Mouse (Mus musculus) intestine, embryonic 16.5 days (tissue): ENCODE measurements around the gene Ckm. TPM values are rescaled to one million over a fixed set of nuclear protein-coding genes. Genes with fewer than 3 reads are reported as not detected.

Source experiments
- ATAC-seq: fragments of 200-750 bp; cut with Nextera tagmentation; 2 replicates; pipeline ENCODE4 v1.8.0; 2017; ENCODE audit warnings: moderate TSS enrichment, moderate library complexity
- H3K27ac ChIP-seq: fragments of 300-500 bp; sonication (generic); 2 replicates; pipeline ENCODE4 v1.5.1; 2014; ENCODE audit warnings: mild to moderate bottlenecking, low read length
- H3K27me3 ChIP-seq: fragments of 300-500 bp; sonication (generic); replicated peaks from 2 replicates; pipeline ENCODE4 v1.6.1; 2014; ENCODE audit warnings: low read length, control low read depth, mixed read lengths; ENCODE audit not compliant: control insufficient read depth, insufficient read depth
- H3K36me3 ChIP-seq: fragments of 300-500 bp; sonication (generic); 2 replicates; pipeline ENCODE4 v1.6.1; 2014; ENCODE audit warnings: low read length, control low read depth; ENCODE audit not compliant: control insufficient read depth, insufficient read depth
- H3K4me1 ChIP-seq: fragments of 300-500 bp; sonication (generic); 2 replicates; pipeline ENCODE4 v1.6.1; 2014; ENCODE audit warnings: low read length, control low read depth, mixed read lengths; ENCODE audit not compliant: control insufficient read depth, insufficient read depth
- H3K4me2 ChIP-seq: fragments of 300-500 bp; sonication (generic); 2 replicates; pipeline ENCODE4 v1.6.1; 2014; ENCODE audit warnings: low read depth, low read length, control low read depth
- H3K4me3 ChIP-seq: fragments of 300-500 bp; sonication (generic); 2 replicates; pipeline ENCODE4 v1.5.1; 2014; ENCODE audit warnings: mild to moderate bottlenecking, low read length
- H3K9ac ChIP-seq: fragments of 300-500 bp; sonication (generic); 2 replicates; pipeline ENCODE4 v1.6.1; 2014; ENCODE audit warnings: low read depth, low read length
- H3K9me3 ChIP-seq: fragments of 300-500 bp; sonication (generic); 2 replicates; pipeline ENCODE4 v1.6.1; 2016; ENCODE audit warnings: low read length, control low read depth; ENCODE audit not compliant: control insufficient read depth
- WGBS: fragments of 180-500 bp; shearing (Covaris S2); extraction: QIAGEN DNeasy Blood & Tissue Kit; methylation state at CpG from one replicate; pipeline ENCODE4 v1.1.7; 2014; 5-methylcytosine and 5-hydroxymethylcytosine counted together
- polyA plus RNA-seq: library from polyadenylated mRNA; unstranded; fragments of >200 nt; fragmentation: Nextera tagmentation; extraction: Ambion mirVana; gene quantifications from 2 replicates; pipeline ENCODE4 v1.2.1, GENCODE M21; 2015

The Ckm gene
- polyA plus RNA-seq, 1 experiment from 2014 or later, result 15.3 TPM

GRCm38 (mm10) chr7:19381377-19382165 is 23.0 kb upstream of the Ckm start, which contains the start of gene Ercc2:
Ercc2 (plus strand) TSS chr7:19382010.
- Histone ChIP-seq H3K36me3 (peaks cover 18% of the 10 kb centered on the region), H3K4me3 (peak within 1 kb of the TSS; percentile 73), H3K4me1 (peaks cover 11% of the 10 kb centered on the region), H3K9me3 (no peaks in the 10 kb centered on the region), H3K4me2 (peak within 1 kb of the TSS; percentile 87), H3K27me3 (no peaks in the 10 kb centered on the region), H3K27ac (no peak within 1 kb of the TSS), H3K9ac (peak within 1 kb of the TSS; percentile 75)
- WGBS, result 7% methylated on average over 39 of the region's 48 CpGs
- ATAC-seq, result peak; percentile 99

GRCm38 (mm10) chr7:19382166-19382541 is 22.4 kb upstream of the Ckm start:
- peak; percentile 78 for ATAC-seq
- peak overlapping the region; percentile 73 for H3K4me3 ChIP-seq
- H3K4me1 ChIP-seq, result peaks cover 11% of the 10 kb centered on the region
- WGBS, result 0% methylated on average over 22 of the region's 37 CpGs
- H3K27ac ChIP-seq, result no peak overlapping the region
- H3K27me3 ChIP-seq, result no peaks in the 10 kb centered on the region
- H3K4me2 ChIP-seq, result peak overlapping the region; percentile 87
- H3K9ac ChIP-seq, result peak overlapping the region; percentile 75
- H3K36me3 ChIP-seq, result peaks cover 22% of the 10 kb centered on the region
- no peaks in the 10 kb centered on the region for H3K9me3 ChIP-seq

- H3K27ac ChIP-seq, result no peak overlapping the region
- peaks cover 11% of the 10 kb centered on the region for H3K4me1 ChIP-seq
- H3K9me3 ChIP-seq, result no peaks in the 10 kb centered on the region
- H3K4me3 ChIP-seq, result no peak overlapping the region
- ATAC-seq, result no peak
- H3K27me3 ChIP-seq, result no peaks in the 10 kb centered on the region
- WGBS, result 85% methylated on average over 9 of the region's 9 CpGs
- no peak overlapping the region for H3K9ac ChIP-seq
- no peak overlapping the region for H3K4me2 ChIP-seq
- H3K36me3 ChIP-seq, result peaks cover 24% of the 10 kb centered on the region
Observed at GRCm38 (mm10) chr7:19383708-19384107, 20.9 kb upstream of the Ckm start.

GRCm38 (mm10) chr7:19388699-19389413 is 15.7 kb upstream of the Ckm start:
- Histone ChIP-seq H3K4me3 (no peak overlapping the region), H3K27ac (no peak overlapping the region), H3K36me3 (peaks cover 48% of the 10 kb centered on the region), H3K4me2 (no peak overlapping the region), H3K4me1 (no peaks in the 10 kb centered on the region), H3K9me3 (no peaks in the 10 kb centered on the region), H3K9ac (no peak overlapping the region), H3K27me3 (no peaks in the 10 kb centered on the region)
- WGBS, result 82% methylated on average over 10 of the region's 10 CpGs
- no peak for ATAC-seq

- no peak for ATAC-seq
- Histone ChIP-seq H3K4me3 (no peak overlapping the region), H3K4me2 (no peak overlapping the region), H3K9me3 (no peaks in the 10 kb centered on the region), H3K9ac (no peak overlapping the region), H3K36me3 (peaks cover 26% of the 10 kb centered on the region), H3K27ac (no peak overlapping the region), H3K27me3 (no peaks in the 10 kb centered on the region), H3K4me1 (peaks cover 3% of the 10 kb centered on the region)
- 84% methylated on average over 8 of the region's 8 CpGs for WGBS
Observed at GRCm38 (mm10) chr7:19394484-19394883, 10.1 kb upstream of the Ckm start.

- Histone ChIP-seq H3K4me1 (peaks cover 11% of the 10 kb centered on the region), H3K27me3 (peaks cover 16% of the 10 kb centered on the region), H3K9ac (peak overlapping the region; percentile 49), H3K27ac (no peak overlapping the region), H3K4me2 (peak overlapping the region; percentile 67), H3K4me3 (peak overlapping the region; percentile 34), H3K36me3 (no peaks in the 10 kb centered on the region), H3K9me3 (0 out of 2 replicates have a peak, but pooled peaks cover 4% of the 10 kb centered on the region)
- peak; percentile 51; the same call in 1 of the 2 replicates for ATAC-seq
- whole genome bisulfite sequencing, result 4% methylated on average over 27 of the region's 27 CpGs
Observed at GRCm38 (mm10) chr7:19399496-19400280, 4.9 kb upstream of the Ckm start.

DNA sequence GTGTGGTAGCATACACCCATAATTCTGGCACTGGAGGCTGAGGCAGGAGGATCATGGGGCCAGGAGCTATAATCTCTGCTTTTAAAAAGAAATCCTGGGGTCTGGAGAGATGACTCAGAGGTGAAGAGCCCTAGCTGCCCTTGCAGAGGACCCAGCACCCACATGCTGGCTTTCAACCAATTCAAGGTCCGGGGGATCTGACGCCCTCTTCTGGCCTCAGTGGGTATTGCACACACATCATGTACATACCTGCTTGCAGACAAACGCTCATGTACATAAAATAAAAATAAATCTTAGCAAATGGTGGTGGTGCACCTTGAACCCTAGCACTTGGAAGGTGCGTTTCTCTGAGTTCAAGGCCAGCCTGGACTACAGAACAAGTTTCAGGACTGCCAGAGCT is 3.6 kb upstream of the Ckm start:
- H3K9ac ChIP-seq, result no peak overlapping the region
- H3K27ac ChIP-seq, result no peak overlapping the region
- H3K4me2 ChIP-seq, result no peak overlapping the region
- 81% methylated on average over 4 of the region's 4 CpGs for WGBS
- H3K27me3 ChIP-seq, result peaks cover 17% of the 10 kb centered on the region
- H3K4me3 ChIP-seq, result no peak overlapping the region
- ATAC-seq, result no peak
- H3K9me3 ChIP-seq, result 0 out of 2 replicates have a peak, but pooled peaks cover 4% of the 10 kb centered on the region
- peaks cover 11% of the 10 kb centered on the region for H3K4me1 ChIP-seq
- H3K36me3 ChIP-seq, result no peaks in the 10 kb centered on the region

DNA sequence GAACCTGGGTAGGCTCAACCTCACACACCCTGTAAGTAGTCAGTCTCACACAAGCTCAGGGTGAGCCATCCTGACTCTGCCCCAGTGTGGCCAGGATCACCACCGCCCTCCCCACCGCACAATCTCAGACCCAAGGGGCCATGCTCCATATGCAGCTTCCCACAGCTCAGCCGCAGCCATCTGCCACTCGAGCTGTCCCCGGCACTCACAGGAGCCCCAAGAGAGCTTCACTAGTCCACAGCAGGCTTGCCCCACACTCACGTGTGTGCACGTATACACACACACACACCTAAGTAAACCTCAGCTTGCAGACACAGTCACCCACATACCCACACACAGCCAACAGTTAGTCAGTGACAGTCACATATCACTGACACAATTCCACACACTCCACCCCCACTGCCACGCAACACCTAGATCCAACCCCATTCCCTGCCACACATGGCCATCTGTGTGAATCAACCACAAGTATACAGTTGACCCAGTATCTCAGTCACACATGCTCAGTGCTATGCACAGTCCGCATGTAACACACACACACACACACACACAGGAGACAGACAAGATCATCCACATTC is 2.0 kb upstream of the Ckm start:
- Histone ChIP-seq H3K4me1 (peaks cover 11% of the 10 kb centered on the region), H3K4me2 (no peak overlapping the region), H3K4me3 (no peak overlapping the region), H3K27me3 (peaks cover 17% of the 10 kb centered on the region), H3K27ac (no peak overlapping the region), H3K9ac (no peak overlapping the region), H3K9me3 (0 out of 2 replicates have a peak, but pooled peaks cover 4% of the 10 kb centered on the region), H3K36me3 (no peaks in the 10 kb centered on the region)
- ATAC-seq, result no peak
- 84% methylated on average over 9 of the region's 9 CpGs for WGBS
